Mouse (Mus musculus) heart, embryonic 13.5 days (tissue): ENCODE measurements around the gene Rpl18. TPM values are rescaled to one million over a fixed set of nuclear protein-coding genes. Genes with fewer than 3 reads are reported as not detected.

Source experiments
- ATAC-seq: fragments of 200-750 bp; cut with Nextera tagmentation; 2 replicates; pipeline ENCODE4 v1.8.0; 2017; ENCODE audit warnings: moderate TSS enrichment; ENCODE audit not compliant: insufficient number of reproducible peaks, low FRiP score, low TSS enrichment; ENCODE audit errors: extremely low read depth
- H3K27ac ChIP-seq: fragments of 300-500 bp; sonication (generic); replicated peaks from 2 replicates; pipeline ENCODE4 v1.5.1; 2015; ENCODE audit warnings: moderate library complexity, mild to moderate bottlenecking, inconsistent platforms
- H3K27me3 ChIP-seq: fragments of 300-500 bp; sonication (generic); replicated peaks from 2 replicates; pipeline ENCODE4 v1.6.1; 2015; ENCODE audit warnings: mild to moderate bottlenecking, inconsistent platforms
- H3K36me3 ChIP-seq: fragments of 300-500 bp; sonication (generic); 2 replicates; pipeline ENCODE4 v1.6.1; 2015; ENCODE audit warnings: mild to moderate bottlenecking, inconsistent platforms
- H3K4me1 ChIP-seq: fragments of 300-500 bp; sonication (generic); 2 replicates; pipeline ENCODE4 v1.6.1; 2015; ENCODE audit warnings: inconsistent platforms
- H3K4me2 ChIP-seq: fragments of 300-500 bp; sonication (generic); 2 replicates; pipeline ENCODE4 v1.6.1; 2015; ENCODE audit warnings: inconsistent platforms, mild to moderate bottlenecking, moderate library complexity
- H3K4me3 ChIP-seq: fragments of 300-500 bp; sonication (generic); 2 replicates; pipeline ENCODE4 v1.5.1; 2015; ENCODE audit warnings: moderate library complexity, mild to moderate bottlenecking, inconsistent platforms
- H3K9ac ChIP-seq: fragments of 300-500 bp; sonication (generic); 2 replicates; pipeline ENCODE4 v1.6.1; 2015; ENCODE audit warnings: inconsistent platforms, mild to moderate bottlenecking, moderate library complexity
- H3K9me3 ChIP-seq: fragments of 300-500 bp; sonication (generic); 2 replicates; pipeline ENCODE4 v1.6.1; 2016; ENCODE audit warnings: inconsistent platforms
- WGBS: fragments of 180-500 bp; shearing (Covaris S2); methylation state at CpG from one replicate; pipeline ENCODE4 v1.1.7; 2015; ENCODE audit warnings: mixed read lengths; 5-methylcytosine and 5-hydroxymethylcytosine counted together
- polyA plus RNA-seq: library from polyadenylated mRNA; unstranded; fragments of >200 nt; fragmentation: Nextera tagmentation; extraction: Ambion mirVana; gene quantifications from 2 replicates; pipeline ENCODE4 v1.2.1, GENCODE M21; 2015

Gene Rpl18
- polyA plus RNA-seq, 1 experiment from 2014 or later = 630 TPM

DNA sequence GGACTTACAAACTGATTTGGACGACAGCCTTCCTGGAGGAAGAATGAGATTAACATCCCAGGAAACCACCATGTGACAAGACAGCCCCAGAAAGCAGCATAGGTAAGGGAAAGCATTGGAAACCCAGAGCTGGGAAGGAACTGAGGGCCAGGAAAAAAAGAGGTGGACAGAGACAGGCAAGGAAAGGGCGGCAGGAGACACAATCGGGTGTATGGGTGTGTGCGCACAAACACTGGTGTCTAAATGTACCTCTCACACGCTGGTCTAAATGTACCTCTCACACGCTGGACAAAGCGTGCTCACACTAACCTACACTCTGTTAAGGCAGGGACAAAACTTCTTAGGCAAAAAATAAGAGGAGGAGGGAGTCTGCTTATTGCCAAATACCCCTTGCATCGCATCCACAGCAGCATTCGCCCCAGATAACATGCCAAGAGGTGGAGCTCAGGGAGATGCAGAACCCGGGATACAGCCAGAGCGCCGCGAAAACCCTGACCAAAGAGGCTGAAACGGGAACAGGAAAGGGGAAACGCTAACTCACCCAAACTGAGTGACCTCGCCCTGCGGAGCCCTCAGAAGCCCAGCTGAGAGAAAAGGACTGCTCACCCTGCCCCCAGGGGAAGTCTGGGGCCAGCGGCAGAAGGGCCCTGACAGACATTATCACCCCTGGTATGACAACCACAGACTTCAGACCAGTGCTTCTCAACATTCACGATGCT is 643 bp downstream of the Rpl18 start:
- Histone ChIP-seq H3K4me1 (peaks cover 47% of the 10 kb centered on the region), H3K36me3 (peaks cover 48% of the 10 kb centered on the region), H3K27ac (peak overlapping the region; percentile 65), H3K9ac (peak overlapping the region; percentile 94), H3K9me3 (no peaks in the 10 kb centered on the region), H3K27me3 (no peaks in the 10 kb centered on the region), H3K4me2 (peak overlapping the region; percentile 78), H3K4me3 (peak overlapping the region; percentile 97)
- 76% methylated on average over 19 of the region's 19 CpGs for WGBS
- no peak for ATAC-seq

GRCm38 (mm10) chr7:45716460-45716857 is 1.2 kb downstream of the Rpl18 start:
- WGBS = 81% methylated on average over 3 of the region's 3 CpGs
- peak overlapping the region; percentile 97 for H3K4me3 ChIP-seq
- no peaks in the 10 kb centered on the region for H3K27me3 ChIP-seq
- H3K4me2 ChIP-seq = peak overlapping the region; percentile 78
- peaks cover 50% of the 10 kb centered on the region for H3K4me1 ChIP-seq
- peaks cover 48% of the 10 kb centered on the region for H3K36me3 ChIP-seq
- H3K27ac ChIP-seq = peak overlapping the region; percentile 25; the same call in 1 of the 2 replicates
- ATAC-seq = no peak
- H3K9ac ChIP-seq = peak overlapping the region; percentile 94
- H3K9me3 ChIP-seq = no peaks in the 10 kb centered on the region

DNA sequence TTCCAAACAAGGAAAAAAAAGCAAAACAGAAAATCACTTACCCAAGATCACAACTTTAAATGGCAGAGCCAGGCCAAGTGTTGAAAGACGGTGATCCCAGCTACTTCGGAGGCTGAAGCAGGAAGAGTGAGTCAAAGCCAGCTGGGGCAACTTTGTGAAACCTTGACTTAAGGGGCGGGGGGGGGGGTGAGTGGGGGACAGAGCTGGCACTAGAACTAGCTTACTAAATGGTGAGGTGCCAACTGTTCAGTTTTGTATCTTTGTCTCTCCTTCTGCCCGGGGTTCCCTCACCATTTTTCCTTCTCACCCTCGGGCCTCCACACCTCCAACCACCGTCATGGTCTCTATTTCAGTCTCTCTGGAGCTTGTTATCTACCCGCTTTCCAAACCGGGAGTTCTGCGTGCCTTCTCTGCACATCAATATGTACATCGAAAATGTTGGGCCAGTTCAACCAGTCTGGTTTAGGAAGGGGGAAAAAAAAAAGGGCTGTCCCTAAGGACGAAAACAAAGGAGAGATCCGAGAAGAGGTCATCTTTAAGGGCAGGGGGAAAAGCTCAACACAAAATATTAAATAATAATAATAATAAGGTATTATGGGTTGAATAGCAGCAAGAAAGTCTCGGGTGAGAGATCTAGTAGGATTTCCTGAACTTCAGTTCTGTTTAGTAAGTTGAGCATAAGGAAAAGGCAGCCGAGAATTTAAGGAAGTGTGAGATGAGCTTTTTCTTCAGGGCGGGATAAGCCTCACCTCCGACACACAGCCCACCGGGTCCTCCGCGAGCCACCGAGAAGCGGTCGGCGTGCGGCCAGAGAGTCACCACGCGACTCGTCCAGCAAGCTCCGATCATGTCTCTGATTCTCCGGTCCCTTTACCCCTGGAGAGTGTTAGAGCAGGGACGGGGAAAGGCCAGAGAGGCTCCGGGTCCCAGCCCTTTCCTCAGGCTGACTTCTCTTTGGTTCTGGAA is 2.0 kb downstream of the Rpl18 start:
- Histone ChIP-seq H3K9ac (peak overlapping the region; percentile 94), H3K4me1 (peaks cover 50% of the 10 kb centered on the region), H3K9me3 (no peaks in the 10 kb centered on the region), H3K27ac (peak overlapping the region; percentile 90), H3K4me2 (peak overlapping the region; percentile 78), H3K36me3 (peaks cover 48% of the 10 kb centered on the region), H3K4me3 (peak overlapping the region; percentile 97), H3K27me3 (no peaks in the 10 kb centered on the region)
- 7% methylated on average over 31 of the region's 31 CpGs for WGBS
- ATAC-seq = no peak; the same call in 1 of the 2 replicates

GRCm38 (mm10) chr7:45717918-45718297 is 2.7 kb downstream of the Rpl18 start, which contains the start of gene Sphk2:
Sphk2 (minus strand) TSS chr7:45718002.
- peak; percentile 58 for ATAC-seq
- H3K27me3 ChIP-seq = no peaks in the 10 kb centered on the region
- H3K4me3 ChIP-seq = peak within 1 kb of the TSS; percentile 97
- under 1% methylated on average over 41 of the region's 41 CpGs for WGBS
- H3K36me3 ChIP-seq = peaks cover 48% of the 10 kb centered on the region
- peak within 1 kb of the TSS; percentile 99 for H3K9ac ChIP-seq
- peak within 1 kb of the TSS; percentile 96 for H3K4me2 ChIP-seq
- peaks cover 50% of the 10 kb centered on the region for H3K4me1 ChIP-seq
- peak within 1 kb of the TSS; percentile 90 for H3K27ac ChIP-seq
- H3K9me3 ChIP-seq = no peaks in the 10 kb centered on the region

DNA sequence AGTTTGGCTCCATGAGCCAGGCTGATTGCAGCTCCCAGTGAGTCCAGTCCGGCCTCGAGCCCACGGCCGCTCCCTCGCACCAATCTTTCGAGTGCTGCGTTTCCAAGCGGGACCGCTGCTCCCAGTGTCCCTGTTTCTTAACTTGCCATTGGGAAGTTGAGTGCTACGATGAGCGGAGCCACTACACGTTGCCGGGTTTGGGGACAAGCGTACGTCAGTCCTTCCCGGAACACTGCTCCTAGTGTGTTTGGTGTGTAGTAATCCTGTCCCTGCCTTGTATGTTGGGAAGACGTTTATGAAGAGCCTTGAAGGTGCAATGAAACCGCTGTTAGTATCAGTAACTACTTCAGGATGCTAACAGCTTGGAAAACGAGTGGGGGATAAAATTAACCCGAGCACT is 3.1 kb downstream of the Rpl18 start:
- H3K4me1 ChIP-seq = peaks cover 50% of the 10 kb centered on the region
- no peak for ATAC-seq
- H3K27ac ChIP-seq = peak overlapping the region; percentile 90
- H3K9ac ChIP-seq = peak overlapping the region; percentile 99
- no peaks in the 10 kb centered on the region for H3K9me3 ChIP-seq
- H3K27me3 ChIP-seq = no peaks in the 10 kb centered on the region
- WGBS = under 1% methylated on average over 20 of the region's 20 CpGs
- H3K4me3 ChIP-seq = peak overlapping the region; percentile 97
- peak overlapping the region; percentile 96 for H3K4me2 ChIP-seq
- peaks cover 48% of the 10 kb centered on the region for H3K36me3 ChIP-seq

- Histone ChIP-seq H3K4me3 (peak overlapping the region; percentile 97), H3K36me3 (peaks cover 54% of the 10 kb centered on the region), H3K27ac (no peak overlapping the region), H3K4me2 (peak overlapping the region; percentile 96), H3K27me3 (no peaks in the 10 kb centered on the region), H3K9ac (peak overlapping the region; percentile 99), H3K4me1 (peaks cover 47% of the 10 kb centered on the region), H3K9me3 (no peaks in the 10 kb centered on the region)
- no peak for ATAC-seq
- whole genome bisulfite sequencing = 80% methylated on average over 10 of the region's 10 CpGs
These were observed 3.9 kb downstream of the Rpl18 start for GRCm38 (mm10) chr7:45719180-45719579.

DNA sequence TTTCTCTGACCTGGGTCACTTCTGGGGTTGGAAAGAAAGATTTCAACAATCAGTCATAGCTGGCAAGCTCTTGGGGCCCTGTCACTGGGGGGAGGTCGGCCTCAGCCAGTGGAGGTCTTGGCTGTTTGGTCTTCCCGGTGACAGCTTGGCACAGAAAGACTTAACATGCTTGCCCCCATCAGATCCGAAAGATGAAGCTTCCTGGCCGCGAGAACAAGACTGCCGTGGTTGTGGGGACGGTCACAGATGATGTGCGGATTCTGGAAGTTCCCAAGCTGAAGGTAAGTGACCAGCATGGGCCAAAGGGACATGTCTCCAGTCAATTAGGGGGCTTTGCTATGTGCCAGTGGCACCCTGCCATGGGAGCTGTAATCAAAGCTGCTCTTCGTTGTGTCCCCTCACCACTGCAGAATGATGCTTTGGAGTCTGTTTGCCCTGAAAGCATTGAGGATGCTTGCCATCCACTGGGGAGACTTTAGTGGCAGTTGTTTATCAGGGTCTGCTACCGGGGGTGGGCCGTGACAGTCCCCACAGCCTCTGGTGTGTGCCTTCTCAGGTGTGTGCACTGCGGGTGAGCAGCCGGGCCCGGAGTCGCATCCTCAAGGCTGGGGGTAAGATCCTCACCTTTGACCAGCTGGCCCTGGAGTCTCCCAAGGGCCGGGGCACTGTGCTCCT is 4.6 kb downstream of the Rpl18 start:
- Histone ChIP-seq H3K4me3 (peak overlapping the region; percentile 97), H3K27ac (no peak overlapping the region), H3K4me2 (peak overlapping the region; percentile 96), H3K27me3 (no peaks in the 10 kb centered on the region), H3K9me3 (no peaks in the 10 kb centered on the region), H3K4me1 (peaks cover 41% of the 10 kb centered on the region), H3K9ac (peak overlapping the region; percentile 99), H3K36me3 (peaks cover 61% of the 10 kb centered on the region)
- 90% methylated on average over 16 of the region's 16 CpGs for WGBS
- no peak for ATAC-seq

DNA sequence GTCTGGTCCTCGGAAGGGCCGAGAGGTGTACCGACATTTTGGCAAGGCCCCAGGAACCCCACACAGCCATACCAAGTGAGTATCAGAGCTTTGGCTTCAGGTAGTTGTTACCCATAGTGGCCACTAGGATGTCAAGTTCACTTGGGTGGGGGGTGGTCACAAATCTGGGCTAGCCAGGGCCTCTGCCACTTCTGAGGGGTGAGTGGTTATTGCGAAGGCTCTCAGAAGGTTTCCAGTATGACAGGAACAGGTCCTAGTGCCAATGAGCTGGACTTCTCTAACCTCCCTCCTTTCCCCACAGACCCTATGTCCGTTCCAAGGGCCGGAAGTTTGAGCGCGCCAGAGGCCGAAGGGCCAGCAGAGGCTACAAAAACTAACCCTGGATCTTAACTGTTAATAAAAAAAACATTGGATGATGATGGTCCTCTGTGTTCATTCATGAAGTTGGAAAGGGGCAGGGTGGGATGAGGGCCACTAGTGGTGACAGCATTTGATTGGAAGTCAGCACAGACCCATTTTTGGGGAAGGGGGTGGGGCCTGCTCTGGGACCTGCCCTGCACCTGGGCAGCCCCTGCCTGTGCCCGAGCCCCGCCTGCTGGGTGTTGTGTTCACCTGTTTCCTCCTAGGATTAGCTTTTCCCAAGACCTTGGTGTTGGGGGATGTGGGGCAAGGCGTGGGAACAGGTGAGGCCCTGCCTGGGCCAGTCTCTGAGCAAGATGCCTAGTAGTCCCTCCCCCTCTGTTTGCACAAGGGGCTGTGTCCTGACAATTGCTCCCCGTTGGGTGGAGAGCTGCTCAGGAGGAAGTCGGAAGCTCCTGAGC is 5.4 kb downstream of the Rpl18 start, which contains the start of gene Fam83e:
Fam83e (plus strand) TSS at position 800 of the 821 bp plus-strand sequence.
- H3K4me2 ChIP-seq = no peak within 1 kb of the TSS
- H3K36me3 ChIP-seq = peaks cover 69% of the 10 kb centered on the region
- no peak within 1 kb of the TSS for H3K27ac ChIP-seq
- no peaks in the 10 kb centered on the region for H3K9me3 ChIP-seq
- WGBS = 78% methylated on average over 14 of the region's 14 CpGs
- H3K9ac ChIP-seq = peak within 1 kb of the TSS; percentile 99
- ATAC-seq = no peak
- no peaks in the 10 kb centered on the region for H3K27me3 ChIP-seq
- peaks cover 37% of the 10 kb centered on the region for H3K4me1 ChIP-seq
- H3K4me3 ChIP-seq = no peak within 1 kb of the TSS

GRCm38 (mm10) chr7:45721234-45721571 is 5.9 kb downstream of the Rpl18 start:
- Histone ChIP-seq H3K9me3 (no peaks in the 10 kb centered on the region), H3K9ac (peak overlapping the region; percentile 40; the same call in 1 of the 2 replicates), H3K27me3 (no peaks in the 10 kb centered on the region), H3K4me2 (no peak overlapping the region), H3K4me3 (no peak overlapping the region), H3K27ac (no peak overlapping the region), H3K4me1 (peaks cover 32% of the 10 kb centered on the region), H3K36me3 (peaks cover 74% of the 10 kb centered on the region)
- ATAC-seq = no peak
- WGBS = 76% methylated on average over 7 of the region's 7 CpGs

- H3K4me2 ChIP-seq = no peak overlapping the region
- WGBS = 58% methylated on average over 13 of the region's 13 CpGs
- no peaks in the 10 kb centered on the region for H3K9me3 ChIP-seq
- peak overlapping the region; percentile 21; the same call in 1 of the 2 replicates for H3K9ac ChIP-seq
- H3K36me3 ChIP-seq = peaks cover 80% of the 10 kb centered on the region
- no peak overlapping the region for H3K4me3 ChIP-seq
- ATAC-seq = no peak
- no peaks in the 10 kb centered on the region for H3K27me3 ChIP-seq
- H3K4me1 ChIP-seq = peaks cover 26% of the 10 kb centered on the region
- no peak overlapping the region for H3K27ac ChIP-seq
These were observed 6.5 kb downstream of the Rpl18 start for GRCm38 (mm10) chr7:45721642-45722347.
